Mouse (Mus musculus) stomach, embryonic 14.5 days (tissue): ENCODE measurements at regions not wholly inside any gene's neighbourhood (a gene's known extent, or its start where the extent isn't known, plus 50 kb on each side); places are given as distances from the start of the nearest gene placed in this dataset.
"Not testable (repeated sequence)": the region's sequence is repeated elsewhere in the genome, so short reads cannot be mapped to it uniquely, and the experiment has no call there.

Experiments used
- ATAC-seq: fragments of 200-750 bp; cut with Nextera tagmentation; 2 replicates; pipeline ENCODE4 v1.8.0; 2017; ENCODE audit warnings: low read depth, moderate TSS enrichment; ENCODE audit not compliant: insufficient number of reproducible peaks, insufficient read depth, low FRiP score
- H3K27ac ChIP-seq: fragments of 300-500 bp; sonication (generic); 2 replicates; pipeline ENCODE4 v1.5.1; 2014; ENCODE audit warnings: mild to moderate bottlenecking, low read length, moderate library complexity, mixed read lengths
- H3K27me3 ChIP-seq: fragments of 300-500 bp; sonication (generic); 2 replicates; pipeline ENCODE4 v1.6.1; 2014; ENCODE audit warnings: low read length, control low read depth, mixed read lengths; ENCODE audit not compliant: control insufficient read depth, insufficient read depth
- H3K36me3 ChIP-seq: fragments of 300-500 bp; sonication (generic); 2 replicates; pipeline ENCODE4 v1.6.1; 2014; ENCODE audit warnings: mild to moderate bottlenecking, control low read depth, low read length, moderate library complexity, mixed read lengths; ENCODE audit not compliant: control insufficient read depth, insufficient read depth
- H3K4me1 ChIP-seq: fragments of 300-500 bp; sonication (generic); 2 replicates; pipeline ENCODE4 v1.6.1; 2014; ENCODE audit warnings: low read length, control low read depth, mixed read lengths; ENCODE audit not compliant: control insufficient read depth, insufficient read depth
- H3K4me2 ChIP-seq: fragments of 300-500 bp; sonication (generic); replicated peaks from 2 replicates; pipeline ENCODE4 v1.6.1; 2014; ENCODE audit warnings: low read depth, low read length, control low read depth
- H3K4me3 ChIP-seq: fragments of 300-500 bp; sonication (generic); 2 replicates; pipeline ENCODE4 v1.5.1; 2014; ENCODE audit warnings: low read depth, low read length, control low read depth
- H3K9ac ChIP-seq: fragments of 300-500 bp; sonication (generic); replicated peaks from 2 replicates; pipeline ENCODE4 v1.6.1; 2014; ENCODE audit warnings: low read depth, mild to moderate bottlenecking, control low read depth, low read length, moderate library complexity, mixed read lengths
- H3K9me3 ChIP-seq: fragments of 300-500 bp; sonication (generic); 2 replicates; pipeline ENCODE4 v1.6.1; 2016; ENCODE audit warnings: low read depth, low read length, control low read depth; ENCODE audit not compliant: control insufficient read depth
- WGBS: fragments of 180-500 bp; shearing (Covaris S2); extraction: QIAGEN DNeasy Blood & Tissue Kit; methylation state at CpG from one replicate; pipeline ENCODE4 v1.1.7; 2014; 5-methylcytosine and 5-hydroxymethylcytosine counted together

GRCm38 (mm10) chr13:12906151-12906550 is 99.0 kb downstream of the Prl2c2 start:
- Histone ChIP-seq H3K4me3 (no peak overlapping the region), H3K9ac (no peak overlapping the region)

GRCm38 (mm10) chr13:12889631-12890030 is 89.8 kb upstream of the Prl2c3 start:
- not testable (repeated sequence) for H3K27ac ChIP-seq, H3K36me3 ChIP-seq, H3K4me1 ChIP-seq, H3K9ac ChIP-seq, ATAC-seq, H3K27me3 ChIP-seq, H3K4me2 ChIP-seq, H3K4me3 ChIP-seq
- H3K9me3 ChIP-seq: peaks cover 14% of the 10 kb centered on the region; the same call in 1 of the 2 replicates
- WGBS: 87% methylated on average over 20 of the region's 20 CpGs

More at GRCm38 (mm10) chr13:12906151-12906550, 99.0 kb downstream of the Prl2c2 start:
- H3K27me3 ChIP-seq: no peaks in the 10 kb centered on the region
- no peaks in the 10 kb centered on the region for H3K36me3 ChIP-seq
- no peak for ATAC-seq
- no peak overlapping the region for H3K27ac ChIP-seq
- peaks cover 12% of the 10 kb centered on the region for H3K9me3 ChIP-seq
- H3K4me1 ChIP-seq: no peaks in the 10 kb centered on the region
- H3K4me2 ChIP-seq: no peak overlapping the region

- peaks cover 15% of the 10 kb centered on the region; the same call in 1 of the 2 replicates for H3K9me3 ChIP-seq
- not testable (repeated sequence) for H3K9ac ChIP-seq, H3K4me3 ChIP-seq, ATAC-seq, H3K27me3 ChIP-seq, H3K27ac ChIP-seq, H3K4me2 ChIP-seq, H3K36me3 ChIP-seq, H3K4me1 ChIP-seq
- WGBS: 64% methylated on average over 3 of the region's 3 CpGs
Observed at GRCm38 (mm10) chr13:12879506-12879905, 79.6 kb upstream of the Prl2c3 start.

GRCm38 (mm10) chr13:12864946-12865345 is 65.1 kb upstream of the Prl2c3 start:
- not testable (repeated sequence) for H3K4me3 ChIP-seq, H3K4me1 ChIP-seq, H3K36me3 ChIP-seq, H3K4me2 ChIP-seq, ATAC-seq, H3K27me3 ChIP-seq, H3K9ac ChIP-seq, H3K9me3 ChIP-seq, H3K27ac ChIP-seq
- WGBS: 82% methylated on average over 1 of the region's 1 CpGs

GRCm38 (mm10) chr13:12864263-12864662 is 64.4 kb upstream of the Prl2c3 start:
- Histone ChIP-seq H3K4me3 (no peak overlapping the region), H3K9me3 (peaks cover 7% of the 10 kb centered on the region), H3K4me1 (no peaks in the 10 kb centered on the region), H3K4me2 (no peak overlapping the region), H3K27ac (no peak overlapping the region), H3K36me3 (no peaks in the 10 kb centered on the region), H3K9ac (no peak overlapping the region), H3K27me3 (no peaks in the 10 kb centered on the region)
- peak; percentile 56 for ATAC-seq

- H3K4me1 ChIP-seq, H3K4me2 ChIP-seq, H3K27ac ChIP-seq, H3K4me3 ChIP-seq, H3K36me3 ChIP-seq, H3K27me3 ChIP-seq, H3K9ac ChIP-seq: not testable (repeated sequence)
- peaks cover 14% of the 10 kb centered on the region for H3K9me3 ChIP-seq
- WGBS: 86% methylated on average over 7 of the region's 7 CpGs
- 0 out of 2 replicates have a peak, but pooled peaks have one; percentile 4 for ATAC-seq
Observed at GRCm38 (mm10) chr13:12863542-12863941, 63.7 kb upstream of the Prl2c3 start.

- H3K27ac ChIP-seq, H3K9ac ChIP-seq, ATAC-seq, H3K4me3 ChIP-seq, H3K27me3 ChIP-seq, H3K4me1 ChIP-seq, H3K4me2 ChIP-seq, H3K36me3 ChIP-seq: not testable (repeated sequence)
- H3K9me3 ChIP-seq: peaks cover 23% of the 10 kb centered on the region
- 96% methylated on average over 16 of the region's 17 CpGs for WGBS
Observed at GRCm38 (mm10) chr13:12860954-12861353, 61.1 kb upstream of the Prl2c3 start.

- H3K36me3 ChIP-seq, H3K9ac ChIP-seq, H3K27ac ChIP-seq, H3K4me2 ChIP-seq, H3K27me3 ChIP-seq, H3K4me3 ChIP-seq, H3K4me1 ChIP-seq, ATAC-seq: not testable (repeated sequence)
- WGBS: 98% methylated on average over 19 of the region's 19 CpGs
- H3K9me3 ChIP-seq: peaks cover 23% of the 10 kb centered on the region
Observed at GRCm38 (mm10) chr13:12859930-12860329, 60.1 kb upstream of the Prl2c3 start.
